Comparison of ENCODE assay signal across 8 mouse cellular contexts in genomic region chr9:70834730-70835154, GRCm38 (mm10).
DNase-seq lines count a peak whose midpoint lies in the region; ATAC-seq and TF ChIP-seq lines count a peak whose summit lies in the region.

No protein-coding gene starts in this region.

- no peaks in the 10 kb centered on the region for H3K36me3 ChIP-seq in megakaryocyte, embryonic 14.5 days (replicated peaks; ENCODE audit: low read length)

- H3K27ac ChIP-seq in embryonic fibroblast, embryonic 13.5 days (ENCODE audit: insufficient read depth, low read length): peak overlapping the region; percentile 57

- ATAC-seq in frontal cortex, adult (ENCODE audit: low TSS enrichment): no peak; the same call in 1 of the 2 replicates

- DNase-seq in frontal cortex, postnatal 14 days (ENCODE audit: low spot score in 2 of 2): peak; percentile 33 to 48
- DNase-seq in adrenal gland, adult (ENCODE audit: inconsistent age in 2 of 2, low spot score in 1 of 2): peak; percentile 80 to 86
- peak; percentile 72 to 76 for DNase-seq in heart, postnatal 36 days
- peak; percentile 43 to 90 for DNase-seq in left cerebral cortex, postnatal 10 days (ENCODE audit: extremely low spot score in 1 of 2, low spot score in 2 of 2)
- DNase-seq in thymus, postnatal 36 days: peak; percentile 13 to 33

- no peak for TF ChIP-seq POLR2A in embryonic fibroblast, embryonic 13.5 days (IDR thresholded peaks at IDR 0.05; ENCODE audit: low read depth, low read length)

- no peak overlapping the region for H3K4me3 ChIP-seq in embryonic fibroblast, embryonic 13.5 days (ENCODE audit: insufficient read depth, low read length)
- H3K4me3 ChIP-seq in megakaryocyte, embryonic 14.5 days (replicated peaks): peak overlapping the region; percentile 77

- no peaks in the 10 kb centered on the region for H3K9me3 ChIP-seq in megakaryocyte, embryonic 14.5 days

- 0 out of 2 replicates have a peak, but pooled peaks cover 4% of the 10 kb centered on the region for H3K4me1 ChIP-seq in embryonic fibroblast, embryonic 13.5 days (ENCODE audit: control insufficient read depth, insufficient read depth, low read length)
- peaks cover 93% of the 10 kb centered on the region for H3K4me1 ChIP-seq in megakaryocyte, embryonic 14.5 days

- intact Hi-C loops in heart, postnatal 36 days (cut with DNase I): loop anchor here (5.0 kb wide), 2 partner anchors 53 to 157 kb away; partner anchors contain the start of gene Adam10
- intact Hi-C loops in left cerebral cortex, postnatal 10 days (cut with DNase I): no loop called here

- no peak for TF ChIP-seq CTCF in embryonic fibroblast, embryonic 13.5 days (IDR thresholded peaks at IDR 0.05; ENCODE audit: borderline replicate concordance, insufficient read depth, low read length)

- no peaks in the 10 kb centered on the region for H3K27me3 ChIP-seq in megakaryocyte, embryonic 14.5 days (replicated peaks)

Comparison
In these comparisons a context has a peak if more than half of its experiments do, and no peak if none do; other contexts are left out.
1. DNase-seq: peak in every context shown above with its lines; median percentile 83 in adrenal gland, adult; 74 in heart, postnatal 36 days; 66 in left cerebral cortex, postnatal 10 days; 40 in frontal cortex, postnatal 14 days; 23 in thymus, postnatal 36 days.